Mouse (Mus musculus): ENCODE data around the gene Ctnna3.
"Not testable (repeated sequence)": the region's sequence is repeated elsewhere in the genome, so short reads cannot be mapped to it uniquely, and the experiment has no call there.

Gene Ctnna3

DNA sequence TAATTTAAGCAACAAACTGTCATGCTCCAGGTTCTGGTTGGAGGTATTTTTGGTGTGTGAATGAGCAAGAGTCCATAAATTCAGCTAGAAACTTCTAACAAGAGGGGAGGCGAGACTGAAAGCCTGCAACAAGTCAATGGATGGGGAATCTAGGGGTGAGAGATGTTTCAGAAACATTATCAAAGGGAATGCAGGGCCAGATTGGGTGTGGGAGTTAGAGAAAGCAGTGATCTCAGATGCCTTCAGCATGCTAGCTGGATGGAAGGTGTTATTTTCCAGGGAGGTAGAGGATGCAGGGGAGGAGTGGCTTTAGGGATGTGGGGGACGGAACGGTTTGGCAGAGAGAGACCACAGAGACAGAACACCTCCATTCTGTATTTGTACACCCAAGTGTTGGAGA, 785.7 kb downstream of the Ctnna3 start:
- DNase-seq (ENCODE audit: low spot score), result no peak

DNA sequence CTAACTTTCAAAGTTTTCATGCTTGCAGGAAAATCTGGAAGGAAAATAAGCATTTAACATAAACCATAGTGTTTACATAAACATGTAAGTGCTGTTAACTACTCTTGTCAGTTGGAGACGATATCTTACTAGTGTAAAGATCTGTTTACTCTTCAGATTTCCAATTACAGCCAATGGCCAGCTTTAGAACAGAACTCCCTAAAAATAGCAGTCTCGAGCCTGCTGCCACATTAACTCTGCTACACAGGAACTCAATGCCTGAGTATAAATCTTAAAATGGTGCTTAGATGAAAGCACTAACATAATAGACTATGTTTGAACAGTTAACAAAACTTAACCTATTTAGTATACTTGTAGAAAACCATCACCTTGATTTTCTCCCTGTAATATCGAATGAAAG, 793.1 kb downstream of the Ctnna3 start:
- no peak for DNase-seq (ENCODE audit: low spot score)

DNA sequence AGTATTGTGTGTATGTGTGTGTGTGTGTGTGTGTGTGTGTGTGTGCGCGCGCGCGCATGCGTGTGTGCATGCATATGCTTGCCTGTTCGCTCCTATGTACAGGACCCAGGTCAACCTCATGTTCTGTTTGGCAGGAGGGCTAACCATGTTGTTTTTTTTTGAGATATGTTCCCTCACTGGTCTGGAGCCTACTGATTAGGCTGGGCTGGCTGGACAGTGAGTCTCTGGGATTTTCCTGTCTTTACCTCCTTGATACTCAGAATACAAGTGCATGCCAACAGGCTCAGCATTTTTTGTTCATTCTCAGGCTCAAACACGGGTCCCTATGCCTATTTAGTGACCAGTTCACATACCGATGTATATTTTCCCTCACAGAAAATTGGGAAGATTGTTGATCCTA, 794.1 kb downstream of the Ctnna3 start:
- DNase-seq (ENCODE audit: low spot score), result no peak

DNA sequence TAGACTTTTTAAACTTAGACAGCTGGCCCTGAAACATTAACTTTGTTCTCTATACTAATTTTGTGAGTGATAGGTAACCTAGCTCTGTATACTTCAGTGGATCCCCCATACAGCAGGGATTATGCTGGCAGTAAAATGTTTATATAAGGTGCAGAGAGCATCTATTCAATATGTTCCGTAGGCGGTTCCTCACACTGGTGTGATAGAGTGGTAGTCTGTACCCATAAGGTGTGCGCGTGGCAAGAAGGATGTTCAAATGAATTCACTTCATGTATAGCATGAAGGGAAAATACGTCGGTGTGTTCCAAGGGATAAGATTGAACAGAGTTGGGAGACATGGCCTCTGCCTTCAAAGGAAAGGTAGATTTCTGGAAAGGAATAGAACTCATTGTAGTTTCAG, 794.5 kb downstream of the Ctnna3 start:
- DNase-seq (ENCODE audit: low spot score), result no peak

DNA sequence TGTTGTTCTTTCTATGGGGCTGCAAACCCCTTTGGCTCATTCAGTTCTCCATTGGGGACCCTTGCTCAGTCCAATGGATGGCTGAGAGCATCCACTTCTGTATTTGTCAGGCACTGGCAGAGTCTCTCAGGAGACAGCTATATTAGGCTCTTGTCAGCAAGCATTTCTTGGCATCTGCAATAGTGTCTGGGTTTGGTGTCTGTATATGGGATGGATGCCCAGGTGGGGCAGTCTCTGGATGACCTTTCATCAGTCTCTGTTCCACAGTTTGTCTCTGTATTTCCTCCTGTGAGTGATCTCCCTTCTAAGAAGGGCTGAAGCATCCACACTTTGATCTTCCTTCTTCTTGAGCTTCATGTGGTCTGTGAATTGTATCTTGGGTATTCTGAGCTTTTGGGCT, 795.9 kb downstream of the Ctnna3 start:
- DNase-seq (ENCODE audit: low spot score), result not testable (repeated sequence)

DNA sequence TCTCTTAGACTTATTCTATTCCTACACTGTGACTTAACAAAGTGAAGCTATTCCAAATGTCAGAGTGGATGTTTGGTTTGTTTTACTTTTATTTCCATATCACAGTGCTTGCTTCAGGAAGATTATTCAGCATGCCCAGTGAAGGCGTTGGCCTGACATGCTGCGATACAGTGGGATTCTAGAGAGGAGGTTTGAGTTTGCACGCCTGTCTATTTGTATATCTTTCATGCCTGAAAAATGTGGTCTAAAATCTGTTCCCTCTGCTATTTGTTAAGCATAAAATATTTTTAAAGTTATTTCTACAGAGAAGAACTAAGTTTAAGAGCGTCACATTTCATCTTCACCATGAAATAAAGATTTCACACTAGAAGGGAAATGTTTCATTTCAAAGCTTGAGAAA, 813.5 kb downstream of the Ctnna3 start:
- DNase-seq (ENCODE audit: low spot score), result no peak

DNA sequence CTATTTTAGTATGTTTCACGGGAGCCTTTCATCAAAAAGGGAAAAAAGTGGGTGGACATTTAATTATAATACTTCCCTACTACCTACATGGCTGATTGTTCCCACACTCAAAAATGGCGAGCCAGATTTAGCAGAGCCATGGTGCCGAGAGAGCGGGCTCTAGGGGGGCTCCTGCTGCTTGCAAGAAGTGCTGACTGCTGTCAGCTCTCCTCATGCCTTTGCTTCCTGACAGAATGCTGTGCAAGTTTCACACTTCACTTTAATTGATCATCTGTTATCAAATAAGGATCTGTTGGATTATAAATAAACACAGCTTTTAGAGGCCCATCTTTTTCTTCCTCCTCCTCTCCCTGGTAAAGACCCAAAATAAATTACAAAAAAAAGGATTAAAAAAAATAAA, 838.3 kb downstream of the Ctnna3 start:
- DNase-seq (ENCODE audit: low spot score), result no peak

DNA sequence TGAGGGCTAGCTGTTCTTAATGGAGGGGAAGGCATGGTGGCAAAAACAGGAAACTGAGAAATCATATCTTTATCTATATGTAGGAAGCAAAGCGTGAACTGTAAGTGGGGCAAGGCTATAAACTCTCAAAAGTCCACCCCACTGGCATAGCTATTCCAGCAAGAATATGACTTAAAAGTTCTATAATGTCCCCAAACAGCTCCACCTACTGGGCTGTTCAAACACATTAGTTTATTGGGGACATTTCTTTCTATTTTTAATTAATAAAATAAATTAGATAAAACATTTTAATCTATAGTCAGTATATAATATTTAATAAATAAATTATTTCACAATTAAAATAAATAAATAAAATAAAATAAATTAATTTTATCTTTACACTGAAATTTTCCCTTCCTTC, 845.2 kb downstream of the Ctnna3 start:
- DNase-seq (ENCODE audit: low spot score), result no peak

DNA sequence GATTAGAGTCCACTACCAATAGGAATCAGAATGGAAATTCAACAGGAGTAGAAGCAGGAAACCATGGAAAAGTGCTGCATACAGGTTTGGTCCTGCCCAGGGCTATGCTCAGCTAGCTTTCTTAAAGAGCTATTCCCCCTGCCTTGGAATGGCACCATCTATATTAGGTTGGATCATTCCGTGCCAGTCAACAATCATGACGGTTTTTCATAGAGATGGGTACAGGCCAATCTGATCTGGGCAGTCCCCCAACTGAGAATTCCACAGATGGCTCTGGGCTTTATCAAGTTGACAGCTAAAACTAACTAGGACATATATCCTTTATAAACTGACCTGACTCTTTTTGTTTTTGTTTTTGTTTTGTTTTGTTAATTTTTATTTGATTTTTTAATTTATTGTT, 848.9 kb downstream of the Ctnna3 start:
- DNase-seq (ENCODE audit: low spot score), result no peak

DNA sequence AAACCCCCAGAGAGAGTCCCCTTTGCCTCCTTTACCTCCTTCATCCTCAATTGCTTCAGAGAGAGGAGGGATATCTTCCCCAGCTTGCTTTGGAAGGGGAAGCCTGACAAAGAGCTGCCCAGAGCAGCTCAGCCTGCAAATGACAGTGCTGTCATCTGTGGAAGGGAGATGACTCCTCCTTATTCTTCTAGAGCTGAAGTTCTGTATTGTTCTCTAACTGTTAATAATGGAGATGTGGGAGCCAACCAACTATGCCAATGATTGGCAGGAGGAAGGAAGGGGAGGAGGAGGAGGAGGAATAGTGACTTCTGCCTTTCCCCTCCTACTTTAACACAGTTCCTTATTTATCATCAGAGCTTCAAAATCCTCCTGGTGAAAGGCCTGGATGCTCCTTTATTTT, 875.9 kb downstream of the Ctnna3 start:
- DNase-seq (ENCODE audit: low spot score), result no peak

DNA sequence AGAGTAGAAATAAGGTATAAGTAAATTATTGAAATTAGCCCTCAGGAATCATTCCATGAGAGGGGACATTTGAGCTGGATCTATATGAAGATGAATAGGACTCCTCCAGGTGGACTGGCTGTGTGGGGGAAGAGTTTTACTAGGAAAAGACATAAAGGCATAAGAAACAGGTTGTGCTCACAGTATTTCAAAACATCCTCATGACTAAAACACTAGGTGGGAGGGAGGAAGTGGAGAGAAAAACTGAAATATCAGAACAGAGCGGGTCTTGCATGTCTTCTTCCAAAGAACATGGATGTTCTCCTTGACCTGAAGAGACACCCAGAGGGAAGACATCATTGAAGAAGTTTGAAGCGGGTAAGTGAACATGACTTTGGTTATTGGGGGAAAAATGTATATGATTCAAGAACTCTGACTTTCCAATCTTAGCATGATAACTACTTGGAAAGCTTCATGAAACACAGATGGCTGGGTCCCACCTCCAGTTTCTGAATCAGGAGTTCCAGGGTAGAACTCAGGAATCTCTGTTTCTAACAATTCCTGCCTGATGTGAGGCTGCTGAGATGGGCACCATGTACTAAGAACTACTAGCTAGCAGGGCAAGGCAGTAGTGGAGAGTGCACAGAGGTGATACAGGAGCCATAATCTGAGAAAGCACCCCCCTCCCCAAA, 881.9 kb downstream of the Ctnna3 start:
- DNase-seq (ENCODE audit: low spot score), result no peak

DNA sequence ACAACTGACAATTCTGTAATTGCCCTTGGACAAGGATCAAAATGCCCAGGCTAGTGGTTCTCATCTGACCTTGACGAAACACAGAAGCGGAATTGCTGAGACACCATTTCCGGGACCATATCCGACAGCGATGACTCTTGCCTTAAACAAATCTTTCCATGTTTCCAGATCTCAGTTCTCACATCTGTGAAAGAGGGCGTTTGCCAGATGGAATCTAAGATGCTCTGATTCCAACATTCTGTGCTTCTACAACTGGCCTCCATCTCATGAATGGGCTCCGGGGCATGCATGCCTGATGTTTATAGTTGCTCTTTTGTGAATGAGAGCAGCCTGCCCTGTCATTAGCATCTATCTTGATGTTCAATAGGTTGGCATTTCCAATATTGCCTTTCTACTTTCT, 890.4 kb downstream of the Ctnna3 start:
- no peak for DNase-seq (ENCODE audit: low spot score)

DNA sequence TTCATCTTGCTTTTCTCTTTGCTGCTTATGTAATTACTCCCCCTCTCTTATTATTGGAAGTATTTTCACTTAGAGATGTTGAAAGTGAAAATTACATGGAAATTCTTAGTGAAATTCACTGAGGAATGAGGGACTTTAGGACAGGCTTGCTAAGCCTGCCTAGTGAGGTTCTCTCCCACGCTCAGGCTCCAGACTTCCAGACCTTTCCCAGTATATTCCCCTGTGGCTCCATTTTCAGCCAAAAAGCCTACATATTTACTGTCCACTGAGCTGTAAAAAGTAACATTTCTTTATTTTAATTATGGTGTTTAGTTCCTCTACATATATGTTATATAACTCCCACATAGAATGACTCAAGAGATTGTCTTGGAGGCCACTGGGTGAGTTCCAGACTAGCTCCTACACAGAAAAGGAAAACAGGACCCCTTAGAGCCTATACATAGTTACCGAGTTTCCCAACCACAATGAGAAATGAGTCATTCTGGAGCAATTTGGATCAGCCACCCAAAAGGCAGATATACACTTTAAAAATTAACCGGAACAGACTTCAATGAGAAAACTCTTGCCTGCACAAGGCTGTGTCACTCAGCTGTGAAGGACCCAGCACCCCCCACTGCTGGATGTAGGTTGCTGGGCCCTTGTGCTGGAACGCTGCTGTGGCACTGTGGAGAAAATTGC, 912.9 kb downstream of the Ctnna3 start:
- no peak for DNase-seq (ENCODE audit: low spot score)

DNA sequence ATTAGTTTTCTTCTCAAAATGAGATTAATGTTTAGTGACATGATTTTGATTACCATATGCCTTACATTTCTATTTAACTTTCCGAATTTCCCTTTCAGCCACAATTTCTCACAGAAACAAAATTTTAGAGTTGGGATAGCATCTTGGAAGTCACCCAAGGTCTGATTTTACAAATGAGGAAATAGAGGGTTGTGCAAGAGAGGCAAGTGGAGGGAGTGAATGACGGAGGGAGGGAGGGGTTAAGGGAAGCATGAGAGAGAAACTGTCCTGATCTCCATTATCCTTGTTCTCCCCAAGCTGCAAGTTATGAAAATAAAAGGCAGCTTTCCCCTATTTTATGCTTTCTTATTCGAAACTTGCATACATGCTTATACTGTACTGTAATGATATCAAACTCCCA, 943.4 kb downstream of the Ctnna3 start:
- no peak for DNase-seq (ENCODE audit: low spot score)

DNA sequence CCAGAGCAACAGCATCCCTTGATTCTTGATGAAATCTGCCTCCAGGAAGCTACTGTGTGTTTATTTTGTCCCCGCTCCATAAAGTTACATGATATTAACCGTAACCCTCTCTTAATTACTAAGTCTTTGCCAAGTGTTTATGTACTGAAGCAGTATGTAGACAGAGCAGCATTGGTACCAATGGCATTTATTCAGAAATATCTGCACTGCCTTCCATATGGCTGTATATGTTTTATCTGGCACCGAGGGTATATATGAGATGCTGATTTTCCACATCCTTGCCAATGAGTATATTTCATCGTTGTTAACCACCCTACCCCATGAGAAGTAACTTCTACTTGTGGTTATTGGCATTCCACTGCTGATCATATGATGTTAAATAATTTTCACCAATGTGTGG, 947.9 kb downstream of the Ctnna3 start:
- no peak for DNase-seq (ENCODE audit: low spot score)

DNA sequence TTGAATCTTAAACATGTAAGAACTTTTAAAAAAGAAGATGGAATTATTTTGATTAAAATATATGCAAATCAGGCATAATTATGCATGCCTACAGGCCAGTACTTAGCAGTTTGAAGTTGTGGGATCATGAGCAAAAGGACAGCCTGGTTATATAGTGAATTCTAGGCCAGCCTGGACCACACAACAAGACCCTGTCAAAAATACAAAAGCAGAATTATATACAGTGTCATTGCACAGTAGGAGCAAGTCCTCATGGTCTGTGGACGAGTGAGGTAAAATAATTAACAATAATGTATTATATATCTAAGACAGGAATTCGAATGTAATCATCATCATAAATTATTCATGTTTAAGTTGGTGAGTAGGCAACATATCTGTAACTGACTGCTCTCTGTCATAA, 966.7 kb downstream of the Ctnna3 start:
- no peak for DNase-seq (ENCODE audit: low spot score)

DNA sequence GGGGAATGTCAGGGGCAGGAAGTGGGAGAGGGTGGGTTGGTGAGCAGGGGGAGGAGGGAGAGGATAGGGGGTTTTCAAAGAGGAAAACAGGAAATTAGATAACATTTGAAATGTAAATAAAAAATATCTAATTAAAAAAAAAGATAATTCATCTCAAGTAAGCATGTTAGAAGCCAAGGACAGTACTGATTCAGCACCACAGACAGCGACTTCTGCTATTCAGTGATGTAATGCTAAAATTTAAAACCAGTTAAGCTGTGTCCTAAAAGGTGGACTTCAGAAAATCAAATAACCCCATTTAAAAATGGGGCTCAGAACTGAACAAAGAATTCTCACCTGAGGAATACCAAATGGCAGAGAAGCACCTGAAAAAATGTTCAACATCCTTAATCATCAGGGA, 988.5 kb downstream of the Ctnna3 start:
- DNase-seq (ENCODE audit: low spot score), result not testable (repeated sequence)

DNA sequence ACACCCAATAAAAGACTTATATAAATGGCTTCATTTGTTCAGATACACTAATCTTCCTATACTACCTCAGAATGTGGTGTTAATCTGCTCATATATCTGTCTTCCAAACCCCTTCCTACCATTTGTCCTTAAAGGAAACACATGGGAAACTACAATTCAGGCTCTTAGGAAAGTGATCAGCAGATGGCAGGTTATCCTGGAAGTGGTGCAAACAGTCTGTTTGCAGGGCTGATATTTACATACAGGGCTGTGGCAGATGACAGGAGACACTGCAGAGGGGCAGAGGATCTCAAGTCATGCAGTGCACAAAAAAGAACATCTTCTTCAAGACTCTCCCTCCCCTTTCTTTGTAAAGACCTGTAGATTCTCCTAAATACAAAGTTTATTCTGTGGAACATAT, 1008.8 kb downstream of the Ctnna3 start:
- no peak for DNase-seq (ENCODE audit: low spot score)

DNA sequence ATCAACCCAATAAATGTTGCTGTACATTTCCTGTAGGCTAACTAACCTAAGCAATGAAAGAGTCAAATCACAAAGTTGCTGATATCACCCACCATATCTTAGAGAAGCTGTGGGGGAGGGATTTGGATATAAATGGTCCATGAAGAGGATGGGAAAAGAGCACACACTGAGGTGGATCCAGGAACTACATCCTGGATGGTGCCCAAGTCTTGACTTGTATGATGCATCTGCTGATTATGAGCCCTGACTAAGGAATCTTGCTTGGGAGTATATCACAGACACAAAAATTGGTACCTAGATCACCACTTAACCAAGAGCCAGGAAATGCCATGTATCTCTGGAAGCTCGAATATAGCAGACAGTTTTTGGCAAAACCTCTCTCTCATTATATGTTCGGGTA, 1018.7 kb downstream of the Ctnna3 start:
- no peak for DNase-seq (ENCODE audit: low spot score)

DNA sequence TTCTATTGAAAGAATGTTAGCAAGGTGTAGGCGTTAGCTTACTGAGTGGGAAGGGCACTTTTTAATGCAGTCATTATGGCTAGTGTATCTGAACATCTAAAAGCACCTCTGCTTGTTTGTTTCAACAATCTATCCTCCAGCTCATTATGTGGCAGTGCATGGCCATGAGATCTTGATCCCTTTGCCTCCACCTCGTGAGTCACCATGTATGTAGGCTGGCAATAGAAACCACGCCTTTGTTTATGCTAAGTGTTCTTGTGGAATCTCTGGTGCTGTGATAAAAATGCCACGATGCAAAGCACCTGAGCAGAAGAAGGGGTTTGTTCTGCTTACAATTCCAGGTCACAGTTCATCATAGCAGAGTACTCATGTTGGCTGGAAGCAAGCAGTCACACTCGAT, 1053.4 kb downstream of the Ctnna3 start:
- no peak for DNase-seq (ENCODE audit: low spot score)

DNA sequence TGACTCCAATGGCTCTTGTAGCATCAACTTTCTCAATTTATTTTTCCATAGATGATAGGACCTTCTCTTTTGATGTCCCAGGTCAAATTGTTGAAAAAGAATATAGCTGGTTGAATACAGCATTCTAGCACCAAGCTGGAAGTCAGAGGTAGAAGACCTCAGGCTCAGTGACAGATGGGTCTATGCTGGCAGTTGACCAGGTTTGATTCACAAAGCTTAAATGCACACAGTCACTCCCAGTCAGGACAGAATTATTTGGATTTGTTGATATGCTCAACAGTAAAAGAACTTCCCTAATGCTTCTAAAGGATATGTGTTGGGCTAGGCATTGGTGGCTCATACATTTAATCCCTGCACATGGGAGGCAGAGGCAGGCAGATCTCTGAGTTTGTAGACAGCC, 1059.6 kb downstream of the Ctnna3 start:
- DNase-seq (ENCODE audit: low spot score), result no peak

DNA sequence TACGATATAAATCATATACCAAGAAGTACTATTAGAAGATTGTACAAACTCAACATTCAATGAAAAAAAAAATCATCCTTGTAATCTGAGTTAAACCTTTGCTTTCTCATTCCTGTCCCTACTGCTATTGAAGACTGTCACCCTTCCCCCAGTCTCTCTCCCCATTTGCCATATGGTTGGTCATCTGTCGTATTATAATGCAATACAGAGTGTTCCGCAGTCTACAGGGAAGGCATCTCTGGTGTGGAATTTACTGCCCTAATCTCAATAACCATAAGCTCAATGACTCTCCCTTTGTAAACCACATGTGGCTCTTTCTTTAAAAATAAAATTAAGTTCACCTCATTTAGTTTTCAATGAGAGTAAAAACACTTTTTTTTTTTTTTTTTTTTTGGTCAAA, 1113.7 kb downstream of the Ctnna3 start:
- DNase-seq (ENCODE audit: low spot score), result no peak

DNA sequence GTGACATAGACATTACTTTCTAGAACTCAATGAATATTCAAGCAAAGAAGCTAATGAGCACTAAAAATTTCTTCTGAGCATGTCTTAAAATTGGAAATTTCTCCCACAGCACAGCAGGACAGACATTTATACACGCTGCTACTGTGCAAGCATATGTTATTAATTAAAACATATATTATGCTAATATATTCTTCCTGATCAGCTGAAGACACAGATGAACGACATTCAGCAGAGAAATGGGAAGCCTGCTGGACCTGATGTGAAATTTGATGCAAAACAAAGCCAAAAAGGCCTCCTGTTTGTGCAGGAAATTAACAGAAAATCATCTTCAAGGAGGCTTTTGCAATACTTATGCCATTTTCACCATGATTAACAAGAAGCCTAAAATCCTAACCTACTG, 1114.5 kb downstream of the Ctnna3 start:
- DNase-seq (ENCODE audit: low spot score), result no peak

DNA sequence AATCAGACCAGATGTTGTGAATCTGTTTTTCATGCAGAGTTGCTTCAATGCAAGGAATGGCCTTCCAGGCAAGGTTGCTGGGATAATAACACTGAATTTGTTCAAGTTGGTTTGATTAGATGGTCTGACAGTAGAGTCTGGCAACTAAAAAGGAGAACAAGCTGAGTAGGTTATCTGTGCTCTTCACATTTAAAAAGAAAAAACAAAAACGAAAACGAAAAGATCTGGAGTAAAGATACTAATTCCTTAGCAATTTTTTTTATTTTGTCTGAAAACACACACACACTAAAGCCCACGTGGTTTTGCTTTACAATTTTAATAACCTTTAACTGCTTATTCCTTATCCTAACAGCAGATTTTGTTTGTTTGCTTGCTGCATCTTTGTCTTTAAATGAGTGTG, 1141.4 kb downstream of the Ctnna3 start:
- no peak for DNase-seq (ENCODE audit: low spot score)
